Mouse (Mus musculus) hindbrain, embryonic 11.5 days (tissue): ENCODE results near the gene Hadh. TPM values are rescaled to one million over a fixed set of nuclear protein-coding genes. Genes with fewer than 3 reads are reported as not detected.

Source experiments
- ATAC-seq: fragments of 200-750 bp; cut with Nextera tagmentation; 2 replicates; pipeline ENCODE4 v1.8.0; 2017; ENCODE audit warnings: mild to moderate bottlenecking, moderate TSS enrichment, moderate library complexity; ENCODE audit not compliant: low FRiP score
- DNase-seq: peaks from one replicate; pipeline ENCODE4 v3.0.0-alpha.2; 2015; ENCODE audit warnings: low spot score
- H3K27ac ChIP-seq: fragments of 300-500 bp; sonication (generic); 2 replicates; pipeline ENCODE4 v1.5.1; 2014; ENCODE audit warnings: mild to moderate bottlenecking, low read depth, low read length
- H3K27me3 ChIP-seq: fragments of 300-500 bp; sonication (generic); 2 replicates; pipeline ENCODE4 v1.6.1; 2014; ENCODE audit warnings: mild to moderate bottlenecking, low read length, moderate library complexity, mixed read lengths; ENCODE audit not compliant: control insufficient read depth, insufficient read depth
- H3K36me3 ChIP-seq: fragments of 300-500 bp; sonication (generic); 2 replicates; pipeline ENCODE4 v1.6.1; 2014; ENCODE audit warnings: mild to moderate bottlenecking, low read length, moderate library complexity, mixed read lengths; ENCODE audit not compliant: control insufficient read depth, insufficient read depth
- H3K4me1 ChIP-seq: fragments of 300-500 bp; sonication (generic); replicated peaks from 2 replicates; pipeline ENCODE4 v1.6.1; 2014; ENCODE audit warnings: low read length, mixed read lengths; ENCODE audit not compliant: control insufficient read depth, insufficient read depth
- H3K4me2 ChIP-seq: fragments of 300-500 bp; sonication (generic); replicated peaks from 2 replicates; pipeline ENCODE4 v1.6.1; 2014; ENCODE audit warnings: mild to moderate bottlenecking, low read depth, low read length
- H3K4me3 ChIP-seq: fragments of 300-500 bp; sonication (generic); 2 replicates; pipeline ENCODE4 v1.5.1; 2014; ENCODE audit warnings: low read depth, low read length
- H3K9ac ChIP-seq: fragments of 300-500 bp; sonication (generic); 2 replicates; pipeline ENCODE4 v1.6.1; 2014; ENCODE audit warnings: low read depth, low read length
- H3K9me3 ChIP-seq: fragments of 300-500 bp; sonication (generic); 2 replicates; pipeline ENCODE4 v1.6.1; 2016; ENCODE audit warnings: low read length; ENCODE audit not compliant: control insufficient read depth
- WGBS: fragments of 180-500 bp; shearing (Covaris S2); extraction: QIAGEN DNeasy Blood & Tissue Kit; methylation state at CpG from one replicate; pipeline ENCODE4 v1.1.7; 2014; 5-methylcytosine and 5-hydroxymethylcytosine counted together
- polyA plus RNA-seq: library from polyadenylated mRNA; unstranded; fragments of >200 nt; fragmentation: Nextera tagmentation; extraction: Ambion mirVana; gene quantifications from 2 replicates; pipeline ENCODE4 v1.2.1, GENCODE M21; 2014

The Hadh gene
- polyA plus RNA-seq, 1 experiment from 2014 or later: 60.4 TPM

DNA sequence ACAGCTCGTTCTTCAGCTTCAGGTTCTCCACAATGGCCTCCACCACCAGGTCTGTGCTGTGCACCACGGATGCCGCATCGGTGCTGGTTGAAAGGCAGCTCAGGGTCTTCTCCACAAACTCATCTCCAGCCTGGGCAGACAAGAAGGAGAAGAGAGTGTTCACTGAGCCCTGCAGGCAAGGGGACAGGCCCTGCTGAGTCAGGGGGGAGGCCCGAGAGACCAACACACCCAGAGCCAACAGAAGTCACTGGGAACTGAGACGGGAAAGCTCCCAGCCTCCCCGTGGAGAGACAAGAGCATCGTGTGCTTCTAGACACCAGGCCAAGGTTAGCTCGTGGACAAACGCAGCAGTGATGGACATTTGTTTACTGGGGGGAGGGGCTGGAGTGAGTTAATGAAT is 23.5 kb downstream of the Hadh start:
- WGBS: 85% methylated on average over 10 of the region's 10 CpGs
- H3K4me1 ChIP-seq: no peaks in the 10 kb centered on the region

DNA sequence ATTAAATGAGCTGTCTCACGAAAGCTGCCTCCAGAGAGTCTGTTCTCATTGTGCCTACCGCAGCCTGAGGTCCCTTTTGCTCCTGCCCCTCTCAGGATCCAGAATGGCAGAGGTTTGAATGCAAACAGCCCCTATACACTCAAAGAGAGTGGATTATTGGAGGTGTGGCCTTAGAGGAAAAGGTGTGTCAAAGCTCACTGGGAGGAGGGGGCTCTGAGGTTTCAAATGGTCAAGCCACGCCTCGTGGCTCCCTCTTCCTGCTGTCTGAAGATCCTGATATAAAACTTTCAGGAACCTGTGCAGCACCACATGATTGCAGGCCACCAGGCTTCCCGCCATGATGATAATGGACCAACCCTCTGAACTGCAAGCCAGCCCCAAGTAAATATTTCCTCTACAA is 24.1 kb downstream of the Hadh start:
- H3K9ac ChIP-seq: no peak overlapping the region
- ATAC-seq (no peak), DNase-seq (no peak)

More for the DNA sequence above, 23.5 kb downstream of the Hadh start:
- H3K27ac ChIP-seq: no peak overlapping the region
- no peaks in the 10 kb centered on the region for H3K36me3 ChIP-seq
- H3K9ac ChIP-seq: no peak overlapping the region
- H3K27me3 ChIP-seq: no peaks in the 10 kb centered on the region
- DNase-seq (no peak), ATAC-seq (no peak)
- H3K4me2 ChIP-seq: no peak overlapping the region
- no peaks in the 10 kb centered on the region for H3K9me3 ChIP-seq
- H3K4me3 ChIP-seq: no peak overlapping the region

GRCm38 (mm10) chr3:131247447-131247846 is 24.5 kb downstream of the Hadh start:
- DNase-seq: no peak

More for the DNA sequence above, 24.1 kb downstream of the Hadh start:
- Histone ChIP-seq H3K4me1 (no peaks in the 10 kb centered on the region), H3K9me3 (no peaks in the 10 kb centered on the region), H3K27ac (no peak overlapping the region), H3K4me2 (no peak overlapping the region), H3K27me3 (no peaks in the 10 kb centered on the region), H3K4me3 (no peak overlapping the region), H3K36me3 (no peaks in the 10 kb centered on the region)
- WGBS: 80% methylated on average over 5 of the region's 5 CpGs

GRCm38 (mm10) chr3:131246579-131247046 is 25.3 kb downstream of the Hadh start:
- Histone ChIP-seq H3K4me3 (no peak overlapping the region), H3K27ac (no peak overlapping the region), H3K27me3 (no peaks in the 10 kb centered on the region), H3K9ac (no peak overlapping the region), H3K4me1 (no peaks in the 10 kb centered on the region), H3K4me2 (no peak overlapping the region), H3K9me3 (no peaks in the 10 kb centered on the region), H3K36me3 (no peaks in the 10 kb centered on the region)
- ATAC-seq (no peak), DNase-seq (no peak)
- 96% methylated on average over 8 of the region's 8 CpGs for WGBS

More at GRCm38 (mm10) chr3:131247447-131247846, 24.5 kb downstream of the Hadh start:
- Histone ChIP-seq H3K27ac (no peak overlapping the region), H3K4me1 (no peaks in the 10 kb centered on the region), H3K36me3 (no peaks in the 10 kb centered on the region), H3K4me3 (no peak overlapping the region), H3K27me3 (no peaks in the 10 kb centered on the region), H3K4me2 (no peak overlapping the region), H3K9ac (no peak overlapping the region), H3K9me3 (no peaks in the 10 kb centered on the region)
- no peak for ATAC-seq
- 82% methylated on average over 6 of the region's 6 CpGs for WGBS

GRCm38 (mm10) chr3:131245766-131246578 is 25.9 kb downstream of the Hadh start:
- 58% methylated on average over 11 of the region's 11 CpGs for WGBS
- Histone ChIP-seq H3K4me1 (no peaks in the 10 kb centered on the region), H3K36me3 (no peaks in the 10 kb centered on the region), H3K4me2 (no peak overlapping the region), H3K27me3 (no peaks in the 10 kb centered on the region), H3K9me3 (no peaks in the 10 kb centered on the region), H3K4me3 (no peak overlapping the region), H3K9ac (no peak overlapping the region), H3K27ac (no peak overlapping the region)
- DNase-seq: peak; percentile 83
- ATAC-seq: peak; percentile 60; the same call in 1 of the 2 replicates

DNA sequence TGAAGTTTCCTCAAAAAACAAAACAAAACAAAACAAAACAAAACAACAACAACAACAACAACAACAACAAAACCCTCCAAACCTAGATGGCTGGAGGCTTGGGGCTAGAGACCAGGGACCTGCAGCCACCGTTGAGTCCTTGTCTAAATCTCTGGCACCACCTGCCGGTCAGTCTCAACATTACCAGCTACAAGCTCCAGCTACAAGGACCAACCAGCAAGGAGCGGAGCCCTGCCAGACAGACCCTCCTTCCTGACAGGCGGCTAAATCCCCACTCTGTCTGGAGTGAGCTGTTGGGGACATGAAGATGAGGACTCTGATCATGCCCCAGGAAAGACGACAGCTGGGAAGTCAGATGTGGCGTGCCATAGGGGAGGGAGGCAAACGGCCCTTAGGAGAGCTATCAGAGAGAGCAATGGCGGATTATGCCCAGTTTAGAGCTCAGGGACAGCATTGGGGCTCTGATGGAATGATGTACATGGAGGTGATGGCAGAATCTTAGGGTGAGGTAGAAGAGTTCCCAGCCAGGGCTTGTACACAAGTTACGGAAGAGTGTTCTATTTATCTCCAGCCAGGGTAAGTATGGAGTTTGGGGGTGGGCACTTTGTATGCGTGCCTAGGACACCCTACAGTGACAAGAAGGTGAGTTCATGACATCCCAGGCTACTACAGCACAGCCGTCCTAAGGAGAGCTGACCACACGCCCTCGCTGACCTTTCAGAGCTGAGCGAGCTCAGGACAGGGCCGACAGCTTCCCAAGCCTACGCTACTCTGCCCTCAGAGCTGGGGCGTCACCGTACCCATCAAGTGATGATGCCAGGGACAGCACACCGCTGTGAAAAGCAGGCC is 33.9 kb downstream of the Hadh start:
- H3K9ac ChIP-seq: no peak overlapping the region
- ATAC-seq (peak; percentile 79), DNase-seq (peak; percentile 91)
- H3K4me1 ChIP-seq: no peaks in the 10 kb centered on the region
- H3K36me3 ChIP-seq: no peaks in the 10 kb centered on the region
- no peaks in the 10 kb centered on the region for H3K9me3 ChIP-seq
- WGBS: 65% methylated on average over 19 of the region's 19 CpGs
- no peak overlapping the region for H3K27ac ChIP-seq
- no peak overlapping the region for H3K4me3 ChIP-seq
- no peak overlapping the region for H3K4me2 ChIP-seq
- no peaks in the 10 kb centered on the region for H3K27me3 ChIP-seq

GRCm38 (mm10) chr3:131237061-131237460 is 34.8 kb downstream of the Hadh start:
- ATAC-seq (no peak), DNase-seq (no peak)
- Histone ChIP-seq H3K27me3 (no peaks in the 10 kb centered on the region), H3K27ac (no peak overlapping the region), H3K4me2 (no peak overlapping the region), H3K4me3 (no peak overlapping the region), H3K36me3 (no peaks in the 10 kb centered on the region), H3K9ac (no peak overlapping the region), H3K4me1 (no peaks in the 10 kb centered on the region), H3K9me3 (no peaks in the 10 kb centered on the region)
- WGBS: 84% methylated on average over 6 of the region's 6 CpGs

DNA sequence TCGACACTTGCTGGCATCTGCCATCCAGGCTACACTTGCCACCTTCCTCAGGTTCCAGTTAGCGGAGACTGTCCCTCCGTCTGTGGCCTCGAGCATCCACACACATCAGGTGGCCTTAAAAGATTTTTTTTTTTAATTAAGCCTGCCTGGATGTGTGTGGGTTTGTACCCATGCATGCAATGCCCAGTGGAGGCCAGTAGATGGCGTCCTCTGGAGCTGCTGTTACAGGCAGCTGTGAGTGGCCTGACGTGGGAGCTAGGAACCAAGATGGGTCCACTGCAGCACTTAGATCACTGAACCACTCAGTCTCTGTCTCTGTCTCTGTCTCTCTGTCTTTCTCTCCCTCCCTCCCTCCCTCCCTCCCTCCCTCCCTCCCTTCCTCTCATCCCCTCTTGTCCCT is 43.8 kb downstream of the Hadh start:
- Histone ChIP-seq H3K27ac (no peak overlapping the region), H3K27me3 (no peaks in the 10 kb centered on the region), H3K4me1 (no peaks in the 10 kb centered on the region), H3K36me3 (no peaks in the 10 kb centered on the region), H3K4me3 (no peak overlapping the region), H3K4me2 (no peak overlapping the region), H3K9me3 (no peaks in the 10 kb centered on the region), H3K9ac (no peak overlapping the region)
- WGBS: 70% methylated on average over 6 of the region's 6 CpGs
- DNase-seq (no peak), ATAC-seq (no peak)
